Mouse (Mus musculus): ENCODE results near the gene Gstk1. TPM values are rescaled to one million over a fixed set of nuclear protein-coding genes. Genes with fewer than 3 reads are reported as not detected.

Gene Gstk1
- polyA plus RNA-seq, 1 experiment from 2014 or later: 15.7 TPM

GRCm38 (mm10) chr6:42293327-42293726 is 47.6 kb downstream of the Gstk1 start:
- Histone ChIP-seq H3K4me1 (replicated peaks; ENCODE audit: control insufficient read depth, insufficient read depth, low read length) (no peaks in the 10 kb centered on the region), H3K27me3 (ENCODE audit: control insufficient read depth, insufficient read depth, low read length) (no peaks in the 10 kb centered on the region), H3K9ac (ENCODE audit: low read depth, low read length) (no peak overlapping the region), H3K4me2 (replicated peaks; ENCODE audit: low read depth, low read length) (no peak overlapping the region), H3K9me3 (ENCODE audit: control insufficient read depth, low read length) (no peaks in the 10 kb centered on the region), H3K27ac (ENCODE audit: low read depth, low read length) (no peak overlapping the region), H3K4me3 (ENCODE audit: low read depth, low read length) (no peak overlapping the region), H3K36me3 (ENCODE audit: control insufficient read depth, insufficient read depth, low read length) (peaks cover 2% of the 10 kb centered on the region; the same call in 1 of the 2 replicates)
- WGBS: 94% methylated on average over 6 of the region's 6 CpGs
- DNase-seq (ENCODE audit: low spot score): no peak
- no peak for ATAC-seq (ENCODE audit: low FRiP score)

- no peak overlapping the region for H3K4me3 ChIP-seq (ENCODE audit: low read depth, low read length)
- no peak overlapping the region for H3K9ac ChIP-seq (ENCODE audit: low read depth, low read length)
- H3K4me1 ChIP-seq (replicated peaks; ENCODE audit: control insufficient read depth, insufficient read depth, low read length): no peaks in the 10 kb centered on the region
- H3K27ac ChIP-seq (ENCODE audit: low read depth, low read length): no peak overlapping the region
- no peak overlapping the region for H3K4me2 ChIP-seq (replicated peaks; ENCODE audit: low read depth, low read length)
- no peak for DNase-seq (ENCODE audit: low spot score)
- H3K36me3 ChIP-seq (ENCODE audit: control insufficient read depth, insufficient read depth, low read length): peaks cover 2% of the 10 kb centered on the region; the same call in 1 of the 2 replicates
- ATAC-seq (ENCODE audit: low FRiP score): no peak
- H3K27me3 ChIP-seq (ENCODE audit: control insufficient read depth, insufficient read depth, low read length): no peaks in the 10 kb centered on the region
- 88% methylated on average over 3 of the region's 3 CpGs for WGBS
- H3K9me3 ChIP-seq (ENCODE audit: control insufficient read depth, low read length): no peaks in the 10 kb centered on the region
Observed at GRCm38 (mm10) chr6:42295549-42296094, 49.9 kb downstream of the Gstk1 start.

- H3K27me3 ChIP-seq (ENCODE audit: control insufficient read depth, insufficient read depth, low read length): no peaks in the 10 kb centered on the region
- H3K36me3 ChIP-seq (ENCODE audit: control insufficient read depth, insufficient read depth, low read length): no peaks in the 10 kb centered on the region; the same call in 1 of the 2 replicates
- no peaks in the 10 kb centered on the region for H3K9me3 ChIP-seq (ENCODE audit: control insufficient read depth, low read length)
- no peak overlapping the region for H3K4me3 ChIP-seq (ENCODE audit: low read depth, low read length)
- ATAC-seq (ENCODE audit: low FRiP score) (no peak), DNase-seq (ENCODE audit: low spot score) (no peak)
- H3K4me2 ChIP-seq (replicated peaks; ENCODE audit: low read depth, low read length): no peak overlapping the region
- 92% methylated on average over 5 of the region's 5 CpGs for WGBS
- no peak overlapping the region for H3K27ac ChIP-seq (ENCODE audit: low read depth, low read length)
- no peaks in the 10 kb centered on the region for H3K4me1 ChIP-seq (replicated peaks; ENCODE audit: control insufficient read depth, insufficient read depth, low read length)
- H3K9ac ChIP-seq (ENCODE audit: low read depth, low read length): no peak overlapping the region
Observed at GRCm38 (mm10) chr6:42299362-42299761, 53.6 kb downstream of the Gstk1 start.

Other genes with a start within 250 kb of the Gstk1 start
- not detected in 2 replicates for gene Sva, start 207.5 kb upstream of the Gstk1 start, polyA plus RNA-seq (2014; fragmentation: Nextera tagmentation; extraction: Ambion mirVana)
- gene Tas2r139, start 105.0 kb upstream of the Gstk1 start, polyA plus RNA-seq (2014; fragmentation: Nextera tagmentation; extraction: Ambion mirVana): not detected in 2 replicates
- not detected in 2 replicates for gene Tas2r144, start 30.6 kb upstream of the Gstk1 start, polyA plus RNA-seq (2014; fragmentation: Nextera tagmentation; extraction: Ambion mirVana)
- gene Tmem139, start 16.0 kb downstream of the Gstk1 start, polyA plus RNA-seq (2014; fragmentation: Nextera tagmentation; extraction: Ambion mirVana): 0.63 and 0.86 TPM in 2 replicates
- gene Casp2, start 19.1 kb downstream of the Gstk1 start, polyA plus RNA-seq (2014; fragmentation: Nextera tagmentation; extraction: Ambion mirVana): 59.7 and 67.8 TPM in 2 replicates
- 1.4 and 1.5 TPM in 2 replicates for gene Clcn1, start 40.8 kb downstream of the Gstk1 start, polyA plus RNA-seq (2014; fragmentation: Nextera tagmentation; extraction: Ambion mirVana)
- gene Fam131b, start 78.7 kb downstream of the Gstk1 start, polyA plus RNA-seq (2014; fragmentation: Nextera tagmentation; extraction: Ambion mirVana): 2.6 and 3.1 TPM in 2 replicates
- 57.5 and 60.1 TPM in 2 replicates for gene Zyx, start 103.7 kb downstream of the Gstk1 start, polyA plus RNA-seq (2014; fragmentation: Nextera tagmentation; extraction: Ambion mirVana)
- 0.43 and 1.3 TPM in 2 replicates for gene Epha1, start 127.3 kb downstream of the Gstk1 start, polyA plus RNA-seq (2014; fragmentation: Nextera tagmentation; extraction: Ambion mirVana)
- not detected in 2 replicates for gene Tas2r143, start 154.3 kb downstream of the Gstk1 start, polyA plus RNA-seq (2014; fragmentation: Nextera tagmentation; extraction: Ambion mirVana)
- gene Tas2r135, start 159.5 kb downstream of the Gstk1 start, polyA plus RNA-seq (2014; fragmentation: Nextera tagmentation; extraction: Ambion mirVana): 0.15 TPM in 1 of 2 replicates, not detected in the other
- not detected in 2 replicates for gene Tas2r126, start 188.6 kb downstream of the Gstk1 start, polyA plus RNA-seq (2014; fragmentation: Nextera tagmentation; extraction: Ambion mirVana)
- not detected in 2 replicates for gene Olfr458, start 219.3 kb downstream of the Gstk1 start, polyA plus RNA-seq (2014; fragmentation: Nextera tagmentation; extraction: Ambion mirVana)
- not detected in 2 replicates for gene Olfr457, start 230.4 kb downstream of the Gstk1 start, polyA plus RNA-seq (2014; fragmentation: Nextera tagmentation; extraction: Ambion mirVana)
- not detected in 2 replicates for gene Olfr456, start 241.3 kb downstream of the Gstk1 start, polyA plus RNA-seq (2014; fragmentation: Nextera tagmentation; extraction: Ambion mirVana)

All from hindbrain, embryonic 11.5 days (tissue).